Mouse (Mus musculus): Measurements from ENCODE around the gene Mrgprb5. TPM values are rescaled to one million over a fixed set of nuclear protein-coding genes. Genes with fewer than 3 reads are reported as not detected.
"Not testable (repeated sequence)": the region's sequence is repeated elsewhere in the genome, so short reads cannot be mapped to it uniquely, and the experiment has no call there.

The Mrgprb5 gene
- polyA plus RNA-seq, 1 experiment from 2014 or later: not detected

DNA sequence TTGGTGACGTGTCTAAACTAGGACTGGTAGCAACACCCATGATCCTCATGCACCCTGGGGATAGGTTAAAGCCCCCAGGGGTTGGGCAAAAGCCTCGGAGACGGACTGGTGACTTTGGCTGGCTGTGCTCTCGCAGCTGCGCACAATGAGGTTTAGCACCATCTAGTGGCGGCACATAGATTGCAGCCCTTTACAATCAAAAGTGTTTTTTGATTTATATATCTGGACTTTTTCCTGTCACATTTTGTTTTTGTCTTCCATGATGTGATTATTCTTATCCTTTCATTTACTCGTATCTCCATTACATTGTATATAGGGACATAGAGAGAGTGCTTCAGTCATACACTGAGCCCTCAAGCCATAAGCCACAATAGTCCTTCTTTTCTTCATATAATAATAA, 36.6 kb downstream of the Mrgprb5 start:
- not testable (repeated sequence) for H3K4me2 ChIP-seq (replicated peaks; ENCODE audit: low read depth); H3K27ac ChIP-seq (replicated peaks); H3K9me3 ChIP-seq (ENCODE audit: control insufficient read depth, low read length); H3K27me3 ChIP-seq (ENCODE audit: control insufficient read depth, insufficient read depth, low read length); DNase-seq (ENCODE audit: low spot score); H3K36me3 ChIP-seq (ENCODE audit: control insufficient read depth, insufficient read depth, low read length); H3K9ac ChIP-seq (ENCODE audit: low read length); H3K4me1 ChIP-seq (replicated peaks; ENCODE audit: control insufficient read depth, insufficient read depth); ATAC-seq (ENCODE audit: low FRiP score, low TSS enrichment)
- TF ChIP-seq CTCF (IDR thresholded peaks at IDR 0.05; ENCODE audit: low read depth): peak; percentile 60
- 0% methylated on average over 4 of the region's 7 CpGs for WGBS
- H3K4me3 ChIP-seq (ENCODE audit: low read depth, low read length): peak overlapping the region; percentile 37

GRCm38 (mm10) chr7:48131820-48132219, 37.0 kb downstream of the Mrgprb5 start:
- Histone ChIP-seq H3K4me3 (ENCODE audit: low read depth, low read length) (peak overlapping the region; percentile 37), H3K27ac (replicated peaks) (peak overlapping the region; percentile 76; the same call in 1 of the 2 replicates), H3K4me2 (replicated peaks; ENCODE audit: low read depth) (peak overlapping the region; percentile 44)
- DNase-seq (ENCODE audit: low spot score): peak; percentile 36
- H3K27me3 ChIP-seq (ENCODE audit: control insufficient read depth, insufficient read depth, low read length); H3K9me3 ChIP-seq (ENCODE audit: control insufficient read depth, low read length); H3K36me3 ChIP-seq (ENCODE audit: control insufficient read depth, insufficient read depth, low read length); H3K9ac ChIP-seq (ENCODE audit: low read length); ATAC-seq (ENCODE audit: low FRiP score, low TSS enrichment); H3K4me1 ChIP-seq (replicated peaks; ENCODE audit: control insufficient read depth, insufficient read depth): not testable (repeated sequence)
- 0% methylated on average over 9 of the region's 14 CpGs for WGBS

GRCm38 (mm10) chr7:48123806-48124205, 45.0 kb downstream of the Mrgprb5 start:
- H3K27me3 ChIP-seq (ENCODE audit: control insufficient read depth, insufficient read depth, low read length): no peaks in the 10 kb centered on the region
- H3K4me2 ChIP-seq (replicated peaks; ENCODE audit: low read depth): no peak overlapping the region
- no peaks in the 10 kb centered on the region for H3K36me3 ChIP-seq (ENCODE audit: control insufficient read depth, insufficient read depth, low read length)
- TF ChIP-seq EP300 (optimal IDR thresholded peaks at IDR 0.05): no peak
- TF ChIP-seq CTCF (IDR thresholded peaks at IDR 0.05; ENCODE audit: low read depth): no peak
- 76% methylated on average over 5 of the region's 5 CpGs for WGBS
- no peaks in the 10 kb centered on the region for H3K9me3 ChIP-seq (ENCODE audit: control insufficient read depth, low read length)
- no peak overlapping the region for H3K27ac ChIP-seq (replicated peaks)
- ATAC-seq (ENCODE audit: low FRiP score, low TSS enrichment) (no peak), DNase-seq (ENCODE audit: low spot score) (no peak)
- H3K9ac ChIP-seq (ENCODE audit: low read length): no peak overlapping the region
- no peak overlapping the region for H3K4me3 ChIP-seq (ENCODE audit: low read depth, low read length)
- no peaks in the 10 kb centered on the region for H3K4me1 ChIP-seq (replicated peaks; ENCODE audit: control insufficient read depth, insufficient read depth)

Other genes with a start within 250 kb of the Mrgprb5 start
- not detected in 2 replicates for gene Mrgpra4, start 186.9 kb downstream of the Mrgprb5 start, polyA plus RNA-seq (2015; fragmentation: Nextera tagmentation; extraction: Ambion mirVana)
- not detected in 2 replicates for gene Mrgprx1, start 141.4 kb downstream of the Mrgprb5 start, polyA plus RNA-seq (2015; fragmentation: Nextera tagmentation; extraction: Ambion mirVana)
- gene Mrgprb4, start 30.3 kb upstream of the Mrgprb5 start, polyA plus RNA-seq (2015; fragmentation: Nextera tagmentation; extraction: Ambion mirVana): not detected in 2 replicates
- gene Mrgprb8, start 219.5 kb upstream of the Mrgprb5 start, polyA plus RNA-seq (2015; fragmentation: Nextera tagmentation; extraction: Ambion mirVana): not detected in 2 replicates

All from stomach, postnatal 0 days (tissue).